Mouse (Mus musculus) kidney, adult 2 months (tissue): ENCODE measurements at regions not wholly inside any gene's neighbourhood (a gene's known extent, or its start where the extent isn't known, plus 50 kb on each side); places are given as distances from the start of the nearest gene placed in this dataset.

ENCODE experiments used
- CTCF ChIP-seq: fragments of 200-500 bp; conservative IDR thresholded peaks from 2 replicates; pipeline ENCODE4 v1.5.1; 2011; ENCODE audit warnings: low read depth, mild to moderate bottlenecking, control low read depth, low read length, moderate library complexity, mixed read lengths; ENCODE audit not compliant: insufficient read depth, insufficient read length
- POLR2A ChIP-seq: fragments of 200-500 bp; IDR thresholded peaks from one replicate; pipeline ENCODE4 v1.6.1; 2011; ENCODE audit warnings: low read depth, low read length, control low read depth

DNA sequence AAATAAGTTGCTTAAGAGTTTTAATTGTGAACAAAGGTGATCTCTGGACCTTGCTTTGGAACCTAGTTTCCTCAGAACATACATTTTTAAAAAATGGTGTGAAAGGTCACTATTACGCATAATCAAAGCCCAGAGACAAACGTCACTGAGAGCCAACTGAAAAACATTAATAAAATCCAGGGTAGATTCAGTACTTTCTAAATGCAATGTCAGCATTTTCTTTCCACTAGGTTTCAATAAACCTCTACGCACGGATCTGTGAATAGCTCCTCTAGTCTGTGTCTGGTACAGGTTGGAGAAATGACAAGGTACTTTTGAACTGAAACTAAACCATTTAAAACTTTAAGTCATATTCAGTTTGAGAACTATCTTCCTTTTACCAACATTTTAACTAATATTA, 367.0 kb downstream of the Tlr4 start:
- TF ChIP-seq CTCF (no peak), POLR2A (no peak)
